Mouse (Mus musculus) monocyte, adult 5-6 weeks (primary cell): ENCODE measurements at regions not wholly inside any gene's neighbourhood (a gene's known extent, or its start where the extent isn't known, plus 50 kb on each side); places are given as distances from the start of the nearest gene placed in this dataset.

Experiments used
- ATAC-seq: fragments of 153-309, 156-312 bp; replicated peaks from 2 replicates; pipeline ENCODE4 v1.8.0; 2017; ENCODE audit warnings: mild to moderate bottlenecking; ENCODE audit not compliant: low TSS enrichment, insufficient number of reproducible peaks, severe bottlenecking, poor library complexity, low FRiP score

- no peak for ATAC-seq
These were observed 530.2 kb upstream of the Pdcd1 start for GRCm38 (mm10) chr1:94582526-94582925.

- ATAC-seq: no peak
These were observed 529.5 kb upstream of the Pdcd1 start for GRCm38 (mm10) chr1:94581650-94582405.

GRCm38 (mm10) chr1:94532773-94533541 is 480.6 kb upstream of the Pdcd1 start:
- ATAC-seq: no peak

GRCm38 (mm10) chr1:94504080-94504520 is 451.7 kb upstream of the Pdcd1 start:
- ATAC-seq: no peak

- no peak for ATAC-seq
These were observed 451.2 kb upstream of the Pdcd1 start for GRCm38 (mm10) chr1:94503379-94504079.

GRCm38 (mm10) chr1:94502066-94502861 is 449.9 kb upstream of the Pdcd1 start:
- ATAC-seq: no peak

- ATAC-seq: no peak
These were observed 444.6 kb upstream of the Pdcd1 start for GRCm38 (mm10) chr1:94496992-94497391.

GRCm38 (mm10) chr1:94496341-94496740 is 444.0 kb upstream of the Pdcd1 start:
- no peak for ATAC-seq

GRCm38 (mm10) chr1:94487062-94487461 is 434.7 kb upstream of the Pdcd1 start:
- ATAC-seq: no peak

GRCm38 (mm10) chr1:94469834-94470233 is 417.5 kb upstream of the Pdcd1 start:
- peak; percentile 100 for ATAC-seq

- no peak for ATAC-seq
These were observed 371.4 kb upstream of the Pdcd1 start for GRCm38 (mm10) chr1:94423731-94424130.

- no peak for ATAC-seq
These were observed 360.7 kb upstream of the Pdcd1 start for GRCm38 (mm10) chr1:94413043-94413442.

- no peak for ATAC-seq
These were observed 314.3 kb upstream of the Pdcd1 start for GRCm38 (mm10) chr1:94366606-94367005.

GRCm38 (mm10) chr1:94356996-94357395 is 304.6 kb upstream of the Pdcd1 start:
- ATAC-seq: no peak

- no peak for ATAC-seq
These were observed 303.5 kb upstream of the Pdcd1 start for GRCm38 (mm10) chr1:94355873-94356272.

GRCm38 (mm10) chr1:94342576-94342975 is 290.2 kb upstream of the Pdcd1 start:
- ATAC-seq: no peak

GRCm38 (mm10) chr1:94341237-94341636 is 288.9 kb upstream of the Pdcd1 start:
- no peak for ATAC-seq

- no peak for ATAC-seq
These were observed 265.7 kb upstream of the Pdcd1 start for GRCm38 (mm10) chr1:94318029-94318428.

- no peak for ATAC-seq
These were observed 246.0 kb upstream of the Pdcd1 start for GRCm38 (mm10) chr1:94298395-94298794.
